Mouse (Mus musculus) layer of hippocampus, adult 9-11 months (tissue): ENCODE measurements around the gene Mycbp2.

Experiments used
- DNase-seq: peaks from one replicate; pipeline ENCODE4 v3.0.0; 2022

The Mycbp2 gene

GRCm38 (mm10) chr14:103070790-103071189 is 275.8 kb downstream of the Mycbp2 start:
- no peak for DNase-seq

GRCm38 (mm10) chr14:103069864-103070611 is 276.6 kb downstream of the Mycbp2 start, which contains the start of gene Cln5:
Gene Cln5, plus strand, starts transcription at chr14:103070216.
- DNase-seq = peak; percentile 93

GRCm38 (mm10) chr14:103069465-103069863 is 277.1 kb downstream of the Mycbp2 start:
- no peak for DNase-seq

- peak; percentile 60 for DNase-seq
These were observed 281.1 kb downstream of the Mycbp2 start for GRCm38 (mm10) chr14:103065294-103066167.
